Mouse (Mus musculus) testis, adult 2 months (tissue): ENCODE data around the gene Prpf4. TPM values are rescaled to one million over a fixed set of nuclear protein-coding genes. Genes with fewer than 3 reads are reported as not detected.
A peak's percentile ranks its signal among the peaks of the same experiment; 100 is the strongest.

Experiments
- H3K27ac ChIP-seq: fragments of 200-500 bp; 2 replicates; pipeline ENCODE4 v1.5.1; 2012; ENCODE audit warnings: low read depth, low read length; ENCODE audit not compliant: control insufficient read depth, insufficient read depth
- H3K27me3 ChIP-seq: fragments of 200-500 bp; 2 replicates; pipeline ENCODE4 v1.6.1; 2012; ENCODE audit warnings: mild to moderate bottlenecking, low read length, moderate library complexity; ENCODE audit not compliant: control insufficient read depth, insufficient read depth
- H3K36me3 ChIP-seq: fragments of 200-500 bp; 2 replicates; pipeline ENCODE4 v1.6.1; 2012; ENCODE audit warnings: mild to moderate bottlenecking, low read length; ENCODE audit not compliant: control insufficient read depth, insufficient read depth
- H3K4me1 ChIP-seq: fragments of 200-500 bp; 2 replicates; pipeline ENCODE4 v1.6.1; 2012; ENCODE audit warnings: low read length; ENCODE audit not compliant: control insufficient read depth, insufficient read depth
- H3K4me3 ChIP-seq: fragments of 200-500 bp; 2 replicates; pipeline ENCODE4 v1.5.1; 2012; ENCODE audit warnings: low read depth, mild to moderate bottlenecking, low read length, moderate library complexity, mixed read lengths; ENCODE audit not compliant: control insufficient read depth
- CTCF ChIP-seq: fragments of 200-500 bp; IDR thresholded peaks from 2 replicates; pipeline ENCODE4 v1.5.1; 2012; ENCODE audit warnings: low read depth, mild to moderate bottlenecking, inconsistent platforms, low read length, moderate library complexity; ENCODE audit not compliant: control insufficient read depth, insufficient read depth, insufficient replicate concordance
- POLR2A ChIP-seq: fragments of 200-500 bp; IDR thresholded peaks from 2 replicates; pipeline ENCODE4 v1.6.1; 2012; ENCODE audit warnings: low read depth, mild to moderate bottlenecking, inconsistent platforms, low read length, moderate library complexity; ENCODE audit not compliant: control insufficient read depth
- polyA plus RNA-seq: library from polyadenylated mRNA; depleted of rRNA; stranded (reverse); fragments of >200 nt; gene quantifications from 2 replicates; pipeline ENCODE4 v1.2.3, GENCODE M21; 2012

The Prpf4 gene
- polyA plus RNA-seq, 1 experiment: 9.2 TPM

- H3K27me3 ChIP-seq: no peaks in the 10 kb centered on the region
- H3K4me3 ChIP-seq: peak overlapping the region; percentile 89
- TF ChIP-seq CTCF (no peak), POLR2A (no peak; the same call in 1 of the 2 replicates)
- H3K27ac ChIP-seq: peak overlapping the region; percentile 82
- no peaks in the 10 kb centered on the region; the same call in 1 of the 2 replicates for H3K36me3 ChIP-seq
- H3K4me1 ChIP-seq: no peaks in the 10 kb centered on the region
Observed at GRCm38 (mm10) chr4:62407730-62408582, 641 bp upstream of the Prpf4 start.

GRCm38 (mm10) chr4:62409615-62410014 lies 1.0 kb downstream of the Prpf4 start:
- no peaks in the 10 kb centered on the region for H3K27me3 ChIP-seq
- no peaks in the 10 kb centered on the region for H3K4me1 ChIP-seq
- H3K27ac ChIP-seq: no peak overlapping the region
- TF ChIP-seq POLR2A (no peak), CTCF (no peak)
- peaks cover 1% of the 10 kb centered on the region for H3K36me3 ChIP-seq
- peak overlapping the region; percentile 89 for H3K4me3 ChIP-seq

GRCm38 (mm10) chr4:62410325-62410724 lies 1.7 kb downstream of the Prpf4 start:
- Histone ChIP-seq H3K36me3 (peaks cover 1% of the 10 kb centered on the region), H3K4me3 (peak overlapping the region; percentile 30; the same call in 1 of the 2 replicates), H3K27me3 (no peaks in the 10 kb centered on the region), H3K4me1 (no peaks in the 10 kb centered on the region), H3K27ac (no peak overlapping the region)
- TF ChIP-seq CTCF: no peak
- TF ChIP-seq POLR2A: no peak

- H3K36me3 ChIP-seq: peaks cover 1% of the 10 kb centered on the region
- TF ChIP-seq POLR2A: no peak
- no peak for TF ChIP-seq CTCF
- no peaks in the 10 kb centered on the region for H3K27me3 ChIP-seq
- no peaks in the 10 kb centered on the region for H3K4me1 ChIP-seq
- H3K4me3 ChIP-seq: no peak overlapping the region
- no peak overlapping the region for H3K27ac ChIP-seq
Observed at GRCm38 (mm10) chr4:62411606-62412005, 3.0 kb downstream of the Prpf4 start.

GRCm38 (mm10) chr4:62418448-62418847 lies 9.9 kb downstream of the Prpf4 start:
- Histone ChIP-seq H3K36me3 (peaks cover 8% of the 10 kb centered on the region), H3K4me1 (no peaks in the 10 kb centered on the region), H3K4me3 (no peak overlapping the region), H3K27me3 (no peaks in the 10 kb centered on the region), H3K27ac (no peak overlapping the region)
- TF ChIP-seq POLR2A (no peak), CTCF (no peak)

- H3K36me3 ChIP-seq: peaks cover 8% of the 10 kb centered on the region
- no peaks in the 10 kb centered on the region for H3K27me3 ChIP-seq
- no peaks in the 10 kb centered on the region for H3K4me1 ChIP-seq
- TF ChIP-seq POLR2A: no peak
- no peak overlapping the region for H3K27ac ChIP-seq
- H3K4me3 ChIP-seq: no peak overlapping the region
Observed at GRCm38 (mm10) chr4:62419091-62419490, 10.5 kb downstream of the Prpf4 start.

GRCm38 (mm10) chr4:62425891-62426290 lies 17.3 kb downstream of the Prpf4 start:
- H3K27me3 ChIP-seq: no peaks in the 10 kb centered on the region
- no peak overlapping the region for H3K27ac ChIP-seq
- H3K36me3 ChIP-seq: peaks cover 1% of the 10 kb centered on the region
- TF ChIP-seq POLR2A (no peak), CTCF (no peak)
- no peak overlapping the region for H3K4me3 ChIP-seq
- peaks cover 18% of the 10 kb centered on the region for H3K4me1 ChIP-seq
